Comparison of ENCODE assay signal across 8 mouse cellular contexts in the genomic region with DNA sequence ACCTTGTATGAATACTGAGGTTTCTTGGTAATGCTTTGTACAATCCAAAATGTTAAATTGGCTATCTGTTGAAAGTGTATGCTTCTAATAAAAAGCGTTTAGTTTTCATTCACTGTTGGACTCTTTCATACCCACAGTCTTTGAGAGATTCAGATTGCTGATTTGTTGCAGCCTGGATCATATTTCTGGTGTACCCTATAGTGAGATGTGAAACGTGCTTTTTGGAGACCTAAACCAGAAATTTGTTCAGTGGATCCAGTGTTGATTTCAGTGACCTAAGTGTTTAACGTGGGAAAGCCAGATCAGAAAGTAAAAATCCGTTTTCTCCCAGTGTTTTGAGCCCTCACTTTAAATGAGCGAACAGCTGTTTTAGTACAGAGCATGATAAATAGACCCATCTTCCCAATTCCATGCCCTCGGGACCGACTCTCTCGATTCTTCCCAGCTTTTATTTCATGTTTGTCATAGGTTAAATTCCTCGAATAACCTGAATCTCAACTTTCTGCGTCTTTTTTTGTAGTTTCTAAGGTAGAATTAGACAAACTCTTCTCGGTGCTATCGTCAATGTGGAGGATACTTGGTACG. TPM values are rescaled to one million over a fixed set of nuclear protein-coding genes. Genes with fewer than 3 reads are reported as not detected.
A peak's percentile ranks its signal among the peaks of the same experiment; 100 is the strongest.
DNase-seq lines count a peak whose midpoint lies in the region; ATAC-seq and TF ChIP-seq lines count a peak whose summit lies in the region.

No protein-coding gene starts in this region.

- no peaks in the 10 kb centered on the region for H3K27me3 ChIP-seq in heart, embryonic 13.5 days (replicated peaks)
- H3K27me3 ChIP-seq in heart, postnatal 0 days (ENCODE audit: control insufficient read depth, insufficient read depth, low read length): no peaks in the 10 kb centered on the region
- no peaks in the 10 kb centered on the region for H3K27me3 ChIP-seq in midbrain, embryonic 12.5 days

- H3K4me1 ChIP-seq in heart, embryonic 13.5 days: peaks cover 32% of the 10 kb centered on the region
- H3K4me1 ChIP-seq in heart, postnatal 0 days (ENCODE audit: control insufficient read depth, insufficient read depth): peaks cover 8% of the 10 kb centered on the region; the same call in 1 of the 2 replicates
- peaks cover 28% of the 10 kb centered on the region for H3K4me1 ChIP-seq in midbrain, embryonic 12.5 days

- H3K9ac ChIP-seq in heart, embryonic 13.5 days: peak overlapping the region; percentile 98
- peak overlapping the region; percentile 96 for H3K9ac ChIP-seq in heart, postnatal 0 days (replicated peaks; ENCODE audit: low read depth, low read length)
- H3K9ac ChIP-seq in midbrain, embryonic 12.5 days (replicated peaks): peak overlapping the region; percentile 69

- peak overlapping the region; percentile 98 for H3K4me2 ChIP-seq in heart, embryonic 13.5 days
- H3K4me2 ChIP-seq in heart, postnatal 0 days (ENCODE audit: low read depth, low read length): peak overlapping the region; percentile 97
- H3K4me2 ChIP-seq in midbrain, embryonic 12.5 days (replicated peaks): peak overlapping the region; percentile 95

- intact Hi-C loops in heart, postnatal 10 days (cut with DNase I): loop anchor here (5.0 to 10.0 kb wide), 3 partner anchors 158 to 1916 kb away; a partner anchor contains a TSS

- H3K9me3 ChIP-seq in heart, embryonic 13.5 days: no peaks in the 10 kb centered on the region
- no peaks in the 10 kb centered on the region for H3K9me3 ChIP-seq in heart, postnatal 0 days (replicated peaks; ENCODE audit: control insufficient read depth, low read length)
- H3K9me3 ChIP-seq in midbrain, embryonic 12.5 days: no peaks in the 10 kb centered on the region

- ATAC-seq in heart, embryonic 13.5 days (ENCODE audit: extremely low read depth, insufficient number of reproducible peaks, low FRiP score, low TSS enrichment): no peak
- no peak for ATAC-seq in heart, postnatal 0 days (ENCODE audit: insufficient read depth, low read depth)
- ATAC-seq in midbrain, embryonic 12.5 days (ENCODE audit: low FRiP score, low read depth): no peak

- H3K4me3 ChIP-seq in heart, embryonic 13.5 days: peak overlapping the region; percentile 74
- H3K4me3 ChIP-seq in heart, postnatal 0 days (ENCODE audit: low read depth, low read length): peak overlapping the region; percentile 72
- H3K4me3 ChIP-seq in midbrain, embryonic 12.5 days: peak overlapping the region; percentile 55

- no peaks in the 10 kb centered on the region for H3K36me3 ChIP-seq in heart, embryonic 13.5 days
- no peaks in the 10 kb centered on the region for H3K36me3 ChIP-seq in heart, postnatal 0 days (replicated peaks; ENCODE audit: control insufficient read depth, insufficient read depth, low read length)
- no peaks in the 10 kb centered on the region for H3K36me3 ChIP-seq in midbrain, embryonic 12.5 days

- TF ChIP-seq CTCF in heart, postnatal 0 days (IDR thresholded peaks at IDR 0.05; ENCODE audit: low read depth): no peak

- WGBS in heart, embryonic 13.5 days: 29% methylated on average over 13 of the region's 13 CpGs
- 32% methylated on average over 13 of the region's 13 CpGs for WGBS in heart, postnatal 0 days
- WGBS in midbrain, embryonic 12.5 days: 33% methylated on average over 13 of the region's 13 CpGs

- H3K27ac ChIP-seq in heart, embryonic 13.5 days (replicated peaks): peak overlapping the region; percentile 100
- peak overlapping the region; percentile 97 for H3K27ac ChIP-seq in heart, postnatal 0 days (ENCODE audit: low read depth)
- H3K27ac ChIP-seq in midbrain, embryonic 12.5 days (replicated peaks): peak overlapping the region; percentile 95

- TF ChIP-seq EP300 in heart, postnatal 0 days (IDR thresholded peaks at IDR 0.05; ENCODE audit: low read depth): no peak

- no peak for DNase-seq in heart, postnatal 10 days
- peak; percentile 38 for DNase-seq in NIH3T3 (ENCODE audit: low read depth)
- no peak for DNase-seq in heart, postnatal 0 days (ENCODE audit: low spot score)
- no peak for DNase-seq in adrenal gland, postnatal 10 days
- no peak for DNase-seq in layer of hippocampus, adult 18-20 months (ENCODE audit: low spot score in 2 of 2)
- DNase-seq in left cerebral cortex, adult 9 months (ENCODE audit: low spot score in 2 of 2): no peak

RNA-seq across cellular contexts. Expression of a gene that starts 1.7 kb away (rescaled TPM):
- polyA plus RNA-seq in heart, embryonic 13.5 days (2015; fragmentation: Nextera tagmentation; extraction: Ambion mirVana): 31.2 and 33.8 TPM in 2 replicates
- total RNA-seq in heart, postnatal 10 days (2021): 100 to 1,000 TPM; 299 to 383 TPM
- 770 and 1,043 TPM in 2 replicates for total RNA-seq in heart, postnatal 0 days (2014; rRNA removed; ENCODE audit: low replicate concordance)
- polyA plus RNA-seq in heart, postnatal 0 days (2015; fragmentation: Nextera tagmentation; extraction: Ambion mirVana): 73.4 and 101 TPM in 2 replicates
- polyA plus RNA-seq in midbrain, embryonic 12.5 days (2016; fragmentation: Nextera tagmentation; extraction: Ambion mirVana): 13.6 and 14.0 TPM in 2 replicates
- 100 to 1,000 TPM; 366 to 432 TPM for total RNA-seq in adrenal gland, postnatal 10 days (2021)
- total RNA-seq in layer of hippocampus, adult 18-20 months (2021): 10 to 100 TPM; 47.0 to 47.3 TPM

RNA-seq across cellular contexts. Expression of a gene that starts 5.1 kb away (rescaled TPM):
- polyA plus RNA-seq in heart, embryonic 13.5 days (2015; fragmentation: Nextera tagmentation; extraction: Ambion mirVana): 2.7 and 3.8 TPM in 2 replicates
- 100 to 1,000 TPM in 1 of 2 experiments, 10 to 100 TPM in 1; 84.0 to 101 TPM for total RNA-seq in heart, postnatal 10 days (2021)
- 1,907 and 3,007 TPM in 2 replicates for total RNA-seq in heart, postnatal 0 days (2014; rRNA removed; ENCODE audit: low replicate concordance)
- polyA plus RNA-seq in heart, postnatal 0 days (2015; fragmentation: Nextera tagmentation; extraction: Ambion mirVana): 1.2 and 1.3 TPM in 2 replicates
- polyA plus RNA-seq in midbrain, embryonic 12.5 days (2016; fragmentation: Nextera tagmentation; extraction: Ambion mirVana): 7.9 and 9.3 TPM in 2 replicates
- total RNA-seq in adrenal gland, postnatal 10 days (2021): 100 to 1,000 TPM; 127 to 144 TPM
- total RNA-seq in layer of hippocampus, adult 18-20 months (2021): under 1 TPM; 0.62 to 0.63 TPM

RNA-seq across cellular contexts. Expression of a gene that starts 6.2 kb away (rescaled TPM):
- polyA plus RNA-seq in heart, embryonic 13.5 days (2015; fragmentation: Nextera tagmentation; extraction: Ambion mirVana): 1.6 and 2.2 TPM in 2 replicates
- total RNA-seq in heart, postnatal 10 days (2021): 100 to 1,000 TPM; 105 to 106 TPM
- total RNA-seq in heart, postnatal 0 days (2014; rRNA removed; ENCODE audit: low replicate concordance): 1,542 and 1,547 TPM in 2 replicates
- 0.59 and 0.78 TPM in 2 replicates for polyA plus RNA-seq in heart, postnatal 0 days (2015; fragmentation: Nextera tagmentation; extraction: Ambion mirVana)
- polyA plus RNA-seq in midbrain, embryonic 12.5 days (2016; fragmentation: Nextera tagmentation; extraction: Ambion mirVana): 2.5 and 4.5 TPM in 2 replicates
- 100 to 1,000 TPM; 173 to 206 TPM for total RNA-seq in adrenal gland, postnatal 10 days (2021)
- 10 to 100 TPM; 15.7 to 19.5 TPM for total RNA-seq in layer of hippocampus, adult 18-20 months (2021)

RNA-seq across cellular contexts. Expression of a gene that starts 10.6 kb away (rescaled TPM):
- 20.1 and 20.3 TPM in 2 replicates for polyA plus RNA-seq in heart, embryonic 13.5 days (2015; fragmentation: Nextera tagmentation; extraction: Ambion mirVana)
- total RNA-seq in heart, postnatal 10 days (2021): 100 to 1,000 TPM; 166 to 169 TPM
- 667 and 733 TPM in 2 replicates for total RNA-seq in heart, postnatal 0 days (2014; rRNA removed; ENCODE audit: low replicate concordance)
- 5.6 and 7.6 TPM in 2 replicates for polyA plus RNA-seq in heart, postnatal 0 days (2015; fragmentation: Nextera tagmentation; extraction: Ambion mirVana)
- polyA plus RNA-seq in midbrain, embryonic 12.5 days (2016; fragmentation: Nextera tagmentation; extraction: Ambion mirVana): 53.0 and 53.2 TPM in 2 replicates
- total RNA-seq in adrenal gland, postnatal 10 days (2021): 100 to 1,000 TPM; 281 to 334 TPM
- 10 to 100 TPM; 28.1 to 35.2 TPM for total RNA-seq in layer of hippocampus, adult 18-20 months (2021)

RNA-seq across cellular contexts. Expression of a gene that starts 11.7 kb away (rescaled TPM):
- 5.5 and 6.3 TPM in 2 replicates for polyA plus RNA-seq in heart, embryonic 13.5 days (2015; fragmentation: Nextera tagmentation; extraction: Ambion mirVana)
- 100 to 1,000 TPM; 221 to 266 TPM for total RNA-seq in heart, postnatal 10 days (2021)
- 800 and 1,239 TPM in 2 replicates for total RNA-seq in heart, postnatal 0 days (2014; rRNA removed; ENCODE audit: low replicate concordance)
- polyA plus RNA-seq in heart, postnatal 0 days (2015; fragmentation: Nextera tagmentation; extraction: Ambion mirVana): 3.2 and 3.3 TPM in 2 replicates
- 14.7 and 16.1 TPM in 2 replicates for polyA plus RNA-seq in midbrain, embryonic 12.5 days (2016; fragmentation: Nextera tagmentation; extraction: Ambion mirVana)
- 100 to 1,000 TPM; 390 to 424 TPM for total RNA-seq in adrenal gland, postnatal 10 days (2021)
- total RNA-seq in layer of hippocampus, adult 18-20 months (2021): 1 to 10 TPM; 7.6 to 9.4 TPM

Comparison
In these comparisons a context has a peak if more than half of its experiments do, and no peak if none do; other contexts are left out.
1. RNA of a gene that starts 1.7 kb away (total RNA-seq): 770 to 1,043 TPM in heart, postnatal 0 days, 366 to 432 TPM in adrenal gland, postnatal 10 days and 299 to 383 TPM in heart, postnatal 10 days; 47.0 to 47.3 TPM in layer of hippocampus, adult 18-20 months; every median in the first group is over 4 times any median in the second.
2. RNA of a gene that starts 5.1 kb away (total RNA-seq): 1,907 to 3,007 TPM in heart, postnatal 0 days, 127 to 144 TPM in adrenal gland, postnatal 10 days and 84.0 to 101 TPM in heart, postnatal 10 days; 0.62 to 0.63 TPM in layer of hippocampus, adult 18-20 months; every median in the first group is over 10 times any median in the second.
3. RNA of a gene that starts 6.2 kb away (total RNA-seq): 1,542 to 1,547 TPM in heart, postnatal 0 days, 173 to 206 TPM in adrenal gland, postnatal 10 days and 105 to 106 TPM in heart, postnatal 10 days; 15.7 to 19.5 TPM in layer of hippocampus, adult 18-20 months; every median in the first group is over 4 times any median in the second.
4. Peak in every context shown above with its lines, with median percentiles within 50 percentile points of each other: H3K27ac ChIP-seq, H3K4me2 ChIP-seq, H3K4me3 ChIP-seq and H3K9ac ChIP-seq.